Mouse (Mus musculus): ENCODE results near the gene Hid1. TPM values are rescaled to one million over a fixed set of nuclear protein-coding genes. Genes with fewer than 3 reads are reported as not detected.

Gene Hid1
- polyA plus RNA-seq, 1 experiment from 2014 or later = 4.0 TPM

DNA sequence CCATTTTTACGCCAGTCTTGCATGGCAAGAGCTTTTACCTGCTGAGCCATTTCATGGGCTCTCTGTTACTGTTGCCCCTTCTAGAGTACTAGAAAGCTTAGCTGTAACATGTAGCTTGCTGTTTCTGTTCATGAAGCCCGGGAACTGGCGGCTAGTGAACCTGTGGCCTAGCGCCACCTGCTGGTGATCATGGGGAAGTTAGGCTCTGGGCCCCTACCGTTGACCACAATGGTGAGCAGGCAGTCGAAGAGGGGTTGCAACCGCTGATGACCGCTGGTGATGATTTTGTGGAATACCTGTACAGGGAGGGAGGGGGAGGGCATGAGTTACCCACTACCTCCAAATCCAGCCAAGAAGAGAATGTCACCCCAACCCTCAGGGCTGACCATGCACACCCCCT, 13.4 kb downstream of the Hid1 start:
- no peak overlapping the region for H3K4me3 ChIP-seq
- no peak for ATAC-seq (ENCODE audit: insufficient number of reproducible peaks, insufficient read depth, low FRiP score, low TSS enrichment, low read depth)
- H3K27ac ChIP-seq = no peak overlapping the region
- peaks cover 7% of the 10 kb centered on the region for H3K4me1 ChIP-seq
- peaks cover 43% of the 10 kb centered on the region for H3K27me3 ChIP-seq
- no peak overlapping the region for H3K4me2 ChIP-seq
- no peaks in the 10 kb centered on the region for H3K9me3 ChIP-seq
- H3K9ac ChIP-seq = no peak overlapping the region
- 8% methylated on average over 8 of the region's 8 CpGs for WGBS
- H3K36me3 ChIP-seq = no peaks in the 10 kb centered on the region

- H3K9me3 ChIP-seq = no peaks in the 10 kb centered on the region
- no peaks in the 10 kb centered on the region for H3K36me3 ChIP-seq
- no peak overlapping the region for H3K27ac ChIP-seq
- H3K27me3 ChIP-seq = peaks cover 43% of the 10 kb centered on the region
- ATAC-seq (ENCODE audit: insufficient number of reproducible peaks, insufficient read depth, low FRiP score, low TSS enrichment, low read depth) = no peak
- no peak overlapping the region for H3K4me2 ChIP-seq
- H3K4me3 ChIP-seq = no peak overlapping the region
- no peak overlapping the region for H3K9ac ChIP-seq
- H3K4me1 ChIP-seq = no peaks in the 10 kb centered on the region; the same call in 1 of the 2 replicates
- WGBS = 89% methylated on average over 5 of the region's 5 CpGs
Measured at GRCm38 (mm10) chr11:115353375-115353774, 14.2 kb downstream of the Hid1 start.

DNA sequence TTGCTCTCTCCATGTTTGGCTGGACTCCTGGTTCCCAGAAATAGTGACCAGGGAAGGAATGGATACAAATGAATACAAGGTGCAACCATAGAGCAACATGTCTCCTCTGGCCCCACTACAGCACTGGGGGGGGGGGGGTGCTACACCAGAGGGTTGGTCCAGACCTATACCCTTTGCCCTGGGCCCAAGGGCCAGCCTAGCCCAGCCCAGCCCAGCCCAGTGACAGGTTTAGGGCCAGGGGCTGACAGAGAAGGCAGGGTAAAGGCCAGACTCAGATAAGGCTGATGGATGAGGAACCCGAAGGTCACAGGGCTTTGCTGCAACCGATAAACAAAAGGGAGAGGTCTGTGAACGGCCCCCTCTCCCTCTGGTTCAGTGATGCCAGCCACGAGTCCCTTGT, 17.6 kb downstream of the Hid1 start:
- Histone ChIP-seq H3K9me3 (no peaks in the 10 kb centered on the region), H3K9ac (no peak overlapping the region), H3K36me3 (no peaks in the 10 kb centered on the region), H3K4me3 (no peak overlapping the region), H3K4me2 (no peak overlapping the region), H3K4me1 (peaks cover 21% of the 10 kb centered on the region), H3K27ac (no peak overlapping the region), H3K27me3 (peaks cover 32% of the 10 kb centered on the region)
- ATAC-seq (ENCODE audit: insufficient number of reproducible peaks, insufficient read depth, low FRiP score, low TSS enrichment, low read depth) = no peak
- 83% methylated on average over 4 of the region's 4 CpGs for WGBS

GRCm38 (mm10) chr11:115348681-115349248, 18.8 kb downstream of the Hid1 start:
- Histone ChIP-seq H3K27ac (no peak overlapping the region), H3K27me3 (peaks cover 39% of the 10 kb centered on the region), H3K4me3 (no peak overlapping the region), H3K9me3 (no peaks in the 10 kb centered on the region), H3K9ac (no peak overlapping the region), H3K36me3 (no peaks in the 10 kb centered on the region), H3K4me1 (peaks cover 26% of the 10 kb centered on the region), H3K4me2 (no peak overlapping the region)
- WGBS = 60% methylated on average over 17 of the region's 17 CpGs
- 0 out of 2 replicates have a peak, but pooled peaks have one; percentile 17 for ATAC-seq (ENCODE audit: insufficient number of reproducible peaks, insufficient read depth, low FRiP score, low TSS enrichment, low read depth)

DNA sequence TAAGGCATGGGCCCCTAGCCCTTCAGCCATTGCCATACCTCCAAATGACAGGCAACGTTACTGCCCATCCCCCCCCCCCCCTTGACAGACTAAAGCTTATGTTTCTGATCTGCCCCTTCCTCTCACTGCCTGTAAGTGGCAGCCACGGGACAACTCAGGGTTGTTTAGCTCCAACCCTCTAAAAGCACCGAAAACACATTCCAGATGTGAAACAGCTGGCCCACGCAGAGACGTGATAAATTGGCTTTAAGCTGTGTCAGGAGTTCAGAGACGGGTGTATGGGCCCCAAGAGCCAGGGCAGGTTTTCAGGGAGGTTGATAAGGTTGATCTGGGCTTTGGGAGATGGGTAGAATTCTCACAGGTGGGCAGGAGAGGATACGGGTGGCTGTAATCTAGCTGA, 22.0 kb downstream of the Hid1 start:
- WGBS = 9% methylated on average over 7 of the region's 7 CpGs
- H3K9ac ChIP-seq = no peak overlapping the region
- H3K36me3 ChIP-seq = no peaks in the 10 kb centered on the region
- H3K4me1 ChIP-seq = peaks cover 26% of the 10 kb centered on the region
- no peak overlapping the region for H3K4me3 ChIP-seq
- no peak overlapping the region for H3K4me2 ChIP-seq
- no peak overlapping the region for H3K27ac ChIP-seq
- H3K9me3 ChIP-seq = no peaks in the 10 kb centered on the region
- ATAC-seq (ENCODE audit: insufficient number of reproducible peaks, insufficient read depth, low FRiP score, low TSS enrichment, low read depth) = no peak
- H3K27me3 ChIP-seq = peaks cover 38% of the 10 kb centered on the region

DNA sequence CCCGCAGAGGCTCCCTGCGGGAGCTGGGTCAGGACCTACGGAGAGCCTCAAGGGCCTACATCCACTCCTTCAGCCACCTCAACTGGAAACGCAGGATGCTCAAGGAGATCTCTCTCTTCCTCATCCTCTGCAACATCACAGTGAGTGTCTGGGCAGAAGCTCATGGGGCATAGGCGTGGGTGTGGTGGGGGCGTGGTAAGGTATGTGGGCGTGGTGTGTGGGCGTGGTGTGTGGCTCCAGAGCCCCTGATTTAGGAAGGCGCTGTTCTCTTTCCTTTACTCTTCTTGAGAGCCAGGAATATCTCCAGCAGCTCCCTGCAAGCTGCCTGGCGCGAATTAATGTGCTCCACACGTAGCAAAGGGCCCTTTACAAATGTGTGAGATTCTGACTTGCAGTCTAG, 22.6 kb downstream of the Hid1 start:
- no peaks in the 10 kb centered on the region for H3K9me3 ChIP-seq
- peaks cover 39% of the 10 kb centered on the region for H3K27me3 ChIP-seq
- no peak for ATAC-seq (ENCODE audit: insufficient number of reproducible peaks, insufficient read depth, low FRiP score, low TSS enrichment, low read depth)
- H3K4me1 ChIP-seq = peaks cover 26% of the 10 kb centered on the region
- H3K27ac ChIP-seq = no peak overlapping the region
- no peaks in the 10 kb centered on the region for H3K36me3 ChIP-seq
- no peak overlapping the region for H3K4me3 ChIP-seq
- no peak overlapping the region for H3K9ac ChIP-seq
- 10% methylated on average over 12 of the region's 12 CpGs for WGBS
- H3K4me2 ChIP-seq = no peak overlapping the region

DNA sequence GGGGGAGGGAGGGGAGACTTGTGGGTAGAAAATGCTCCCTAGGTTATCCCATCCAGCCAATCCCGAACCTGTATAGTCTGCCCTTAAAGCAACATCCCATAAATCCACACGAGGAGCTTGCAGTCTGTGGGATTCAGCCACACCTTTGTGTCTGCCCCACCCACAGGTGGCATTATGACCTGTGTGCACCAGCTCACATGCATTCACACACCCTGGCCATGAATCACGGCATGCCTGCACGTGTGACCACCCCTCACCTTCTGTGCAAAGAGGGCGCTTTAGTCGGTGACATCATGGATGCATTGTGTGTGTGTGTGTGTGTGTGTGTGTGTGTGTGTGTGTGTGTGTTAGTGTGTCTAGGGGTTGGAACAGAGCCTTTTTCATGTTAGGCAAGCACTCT, 25.7 kb downstream of the Hid1 start:
- Histone ChIP-seq H3K27ac (no peak overlapping the region), H3K4me1 (peaks cover 24% of the 10 kb centered on the region), H3K36me3 (no peaks in the 10 kb centered on the region), H3K9ac (no peak overlapping the region), H3K4me2 (no peak overlapping the region), H3K9me3 (no peaks in the 10 kb centered on the region), H3K27me3 (peaks cover 52% of the 10 kb centered on the region), H3K4me3 (no peak overlapping the region)
- no peak for ATAC-seq (ENCODE audit: insufficient number of reproducible peaks, insufficient read depth, low FRiP score, low TSS enrichment, low read depth)
- WGBS = 65% methylated on average over 6 of the region's 6 CpGs

DNA sequence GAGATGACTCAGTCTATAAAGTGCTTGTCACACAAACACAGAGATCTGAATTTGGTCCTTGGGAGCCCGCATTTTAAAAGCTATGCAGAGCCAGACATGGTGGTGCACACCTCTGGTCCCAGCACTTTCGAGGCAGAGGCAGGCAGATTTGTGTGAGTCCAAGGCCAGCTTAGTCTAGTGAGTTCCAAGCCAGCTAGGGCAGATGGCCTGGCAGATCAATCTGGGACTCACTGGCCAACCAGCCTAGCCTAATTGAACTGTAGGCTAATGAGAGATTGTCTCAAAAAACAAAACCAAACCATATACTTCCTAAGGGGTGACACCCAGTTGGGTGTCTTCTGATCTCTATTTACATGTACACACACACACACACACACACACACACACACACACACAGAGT, 26.3 kb downstream of the Hid1 start:
- peaks cover 54% of the 10 kb centered on the region for H3K27me3 ChIP-seq
- H3K9me3 ChIP-seq = no peaks in the 10 kb centered on the region
- H3K4me1 ChIP-seq = peaks cover 18% of the 10 kb centered on the region
- ATAC-seq (ENCODE audit: insufficient number of reproducible peaks, insufficient read depth, low FRiP score, low TSS enrichment, low read depth) = no peak
- H3K9ac ChIP-seq = no peak overlapping the region
- 63% methylated on average over 2 of the region's 2 CpGs for WGBS
- H3K27ac ChIP-seq = no peak overlapping the region
- no peaks in the 10 kb centered on the region for H3K36me3 ChIP-seq
- H3K4me3 ChIP-seq = no peak overlapping the region
- no peak overlapping the region for H3K4me2 ChIP-seq

DNA sequence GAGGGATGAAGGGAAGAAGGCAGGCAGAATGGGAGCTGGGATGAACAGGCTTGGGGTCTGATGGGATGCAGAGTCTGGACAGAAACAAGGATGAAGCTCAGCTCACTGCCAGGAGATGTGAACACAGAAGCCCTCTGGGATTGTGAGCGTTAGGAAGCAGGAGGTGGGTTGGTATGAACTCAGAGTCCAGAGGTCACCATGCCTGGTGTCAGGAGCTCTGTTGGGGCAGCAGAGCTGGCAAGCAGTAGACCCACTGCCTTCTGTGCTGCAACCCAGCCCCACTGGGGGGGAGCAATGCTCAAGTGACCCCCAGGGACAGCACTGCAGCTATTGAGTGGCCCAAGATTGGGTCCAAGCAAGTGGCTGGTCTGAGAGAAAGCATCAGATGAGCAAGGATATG, 29.7 kb downstream of the Hid1 start:
- no peak for ATAC-seq (ENCODE audit: insufficient number of reproducible peaks, insufficient read depth, low FRiP score, low TSS enrichment, low read depth)
- no peaks in the 10 kb centered on the region for H3K36me3 ChIP-seq
- no peak overlapping the region for H3K4me3 ChIP-seq
- no peak overlapping the region for H3K9ac ChIP-seq
- peaks cover 8% of the 10 kb centered on the region for H3K4me1 ChIP-seq
- WGBS = 48% methylated on average over 1 of the region's 1 CpGs
- no peaks in the 10 kb centered on the region for H3K9me3 ChIP-seq
- no peak overlapping the region for H3K27ac ChIP-seq
- H3K4me2 ChIP-seq = no peak overlapping the region
- H3K27me3 ChIP-seq = peaks cover 71% of the 10 kb centered on the region

DNA sequence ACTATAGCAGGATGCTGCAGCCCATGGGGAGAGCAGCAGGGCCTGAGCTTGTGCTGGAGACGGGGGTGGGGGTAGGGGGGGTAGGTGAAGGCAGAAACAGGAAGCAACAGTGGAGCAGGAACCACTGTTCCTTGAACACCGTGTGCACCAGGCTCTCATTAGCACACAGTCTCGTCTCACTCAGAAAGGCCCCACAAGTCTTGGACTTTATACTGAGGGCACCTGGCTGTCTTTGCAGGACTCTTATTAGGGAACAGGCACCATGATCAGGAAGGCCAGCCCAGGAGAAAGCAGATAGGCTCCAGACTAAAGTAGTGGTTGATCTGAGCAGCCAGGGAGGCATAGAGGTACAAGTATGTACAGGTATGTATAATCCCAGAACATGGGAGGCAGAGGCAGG, 30.2 kb downstream of the Hid1 start:
- no peak overlapping the region for H3K4me2 ChIP-seq
- no peaks in the 10 kb centered on the region for H3K9me3 ChIP-seq
- peaks cover 75% of the 10 kb centered on the region for H3K27me3 ChIP-seq
- H3K4me3 ChIP-seq = no peak overlapping the region
- H3K27ac ChIP-seq = no peak overlapping the region
- 50% methylated on average over 3 of the region's 3 CpGs for WGBS
- H3K4me1 ChIP-seq = peaks cover 8% of the 10 kb centered on the region
- no peak overlapping the region for H3K9ac ChIP-seq
- ATAC-seq (ENCODE audit: insufficient number of reproducible peaks, insufficient read depth, low FRiP score, low TSS enrichment, low read depth) = no peak
- H3K36me3 ChIP-seq = no peaks in the 10 kb centered on the region

DNA sequence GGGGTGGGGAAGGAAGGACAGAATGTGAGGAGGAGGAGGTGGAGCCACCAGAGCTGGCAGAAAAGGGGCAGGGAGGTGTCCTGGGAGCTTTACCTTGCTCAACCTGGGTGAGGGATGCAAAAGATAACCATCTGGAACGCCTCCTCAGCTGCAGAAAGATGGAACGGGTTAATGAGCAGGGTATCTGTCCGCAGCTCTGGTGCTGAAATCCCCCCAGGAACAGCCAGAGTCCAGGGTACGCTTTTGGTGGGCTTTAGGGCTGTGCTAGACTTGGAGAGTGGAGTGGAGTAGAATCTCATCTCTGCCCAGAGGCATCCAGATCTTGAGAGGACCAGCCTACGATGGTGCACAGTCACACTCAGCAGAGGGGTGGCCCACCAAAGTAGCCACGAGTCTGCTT, 31.4 kb downstream of the Hid1 start:
- WGBS = 19% methylated on average over 6 of the region's 6 CpGs
- Histone ChIP-seq H3K4me3 (no peak overlapping the region), H3K9me3 (no peaks in the 10 kb centered on the region), H3K4me1 (peaks cover 8% of the 10 kb centered on the region), H3K4me2 (no peak overlapping the region), H3K9ac (no peak overlapping the region), H3K27ac (no peak overlapping the region), H3K36me3 (no peaks in the 10 kb centered on the region), H3K27me3 (peaks cover 88% of the 10 kb centered on the region)
- no peak for ATAC-seq (ENCODE audit: insufficient number of reproducible peaks, insufficient read depth, low FRiP score, low TSS enrichment, low read depth)

DNA sequence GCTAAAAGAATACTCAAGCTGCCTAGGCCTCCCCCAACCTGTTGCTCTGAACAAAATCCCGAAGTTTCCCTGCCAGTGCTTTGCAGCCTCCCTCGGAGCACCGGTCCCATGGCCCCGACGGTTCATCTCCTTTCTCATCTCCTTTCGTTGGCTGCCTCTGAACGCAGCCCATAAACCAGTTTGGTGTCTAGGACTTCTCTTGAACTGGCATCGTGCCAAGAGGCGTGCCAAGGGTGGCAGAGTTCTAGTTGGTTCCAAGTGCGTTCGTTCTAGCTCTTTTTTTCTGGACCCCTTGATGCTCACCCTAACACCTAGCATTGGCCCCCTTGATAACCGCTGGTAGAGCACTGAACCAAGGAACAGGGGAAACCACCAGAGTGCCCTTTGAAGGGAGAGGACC, 32.3 kb downstream of the Hid1 start:
- no peak for ATAC-seq (ENCODE audit: insufficient number of reproducible peaks, insufficient read depth, low FRiP score, low TSS enrichment, low read depth)
- H3K27me3 ChIP-seq = peaks cover 87% of the 10 kb centered on the region

More for the DNA sequence above, 32.3 kb downstream of the Hid1 start:
- Histone ChIP-seq H3K9ac (no peak overlapping the region), H3K4me3 (no peak overlapping the region), H3K4me2 (no peak overlapping the region), H3K27ac (no peak overlapping the region), H3K36me3 (no peaks in the 10 kb centered on the region), H3K4me1 (peaks cover 8% of the 10 kb centered on the region), H3K9me3 (no peaks in the 10 kb centered on the region)
- whole genome bisulfite sequencing = 56% methylated on average over 12 of the region's 12 CpGs
